Comparison of ENCODE assay signal across 23 mouse cellular contexts in the genomic region with DNA sequence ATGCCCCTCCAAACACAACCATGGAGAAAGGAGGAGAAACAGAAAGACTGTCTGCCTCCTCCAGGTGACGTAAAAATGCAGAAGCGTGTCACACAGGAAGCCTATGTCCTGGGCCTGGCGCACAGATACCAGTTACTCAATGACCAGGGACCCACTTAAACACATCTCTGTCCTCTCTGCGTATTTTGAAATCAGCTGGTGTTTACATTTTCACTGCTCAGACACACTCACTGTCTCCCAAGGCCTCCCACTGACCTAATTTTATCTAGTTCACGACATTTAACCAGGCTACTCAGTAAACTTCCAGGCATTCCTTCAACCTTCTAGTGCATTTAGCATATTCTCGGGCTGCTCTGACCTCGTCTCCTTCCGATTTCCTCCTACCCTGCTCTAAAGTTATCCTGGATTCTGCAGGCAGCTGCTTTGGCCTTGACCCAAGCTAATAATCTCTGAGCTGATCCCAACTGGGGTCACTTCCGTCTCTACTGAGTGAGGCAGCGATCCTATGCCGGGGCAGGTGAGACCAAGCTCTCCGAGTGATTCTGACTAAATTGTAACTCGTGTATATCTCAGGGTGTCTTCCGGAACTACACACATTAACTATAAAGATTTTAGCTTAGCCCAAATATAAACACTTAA. TPM values are rescaled to one million over a fixed set of nuclear protein-coding genes. Genes with fewer than 3 reads are reported as not detected.
DNase-seq lines count a peak whose midpoint lies in the region; ATAC-seq and TF ChIP-seq lines count a peak whose summit lies in the region.
"Had no signal": no experiment of that assay in that cellular context is flagged by ENCODE, and none has a peak within 500 bp of the region (broad histone marks: within the 10 kb centered on the region; RNA-seq: fewer than 3 reads in every experiment).

No protein-coding gene starts in this region.

- H3K9me3 ChIP-seq in heart, embryonic 10.5 days, result no peaks in the 10 kb centered on the region
- no peaks in the 10 kb centered on the region for H3K9me3 ChIP-seq in kidney, postnatal 0 days (replicated peaks; ENCODE audit: low read length)
- no peaks in the 10 kb centered on the region for H3K9me3 ChIP-seq in E14TG2a.4 (ENCODE audit: low read length)
- H3K9me3 ChIP-seq in hindbrain, embryonic 11.5 days (ENCODE audit: control insufficient read depth, low read length), result no peaks in the 10 kb centered on the region
- H3K9me3 ChIP-seq: embryonic facial prominence, embryonic 13.5 days; forebrain, embryonic 15.5 days; hindbrain, embryonic 15.5 days; intestine, embryonic 15.5 days; limb, embryonic 10.5 days; midbrain, embryonic 10.5 days had no signal

- no peaks in the 10 kb centered on the region for H3K79me2 ChIP-seq in heart, adult 2 months (replicated peaks; ENCODE audit: control insufficient read depth, insufficient read depth, low read length)

- H3K9ac ChIP-seq in heart, adult 2 months (ENCODE audit: low read depth, low read length), result peak overlapping the region; percentile 18
- H3K9ac ChIP-seq in kidney, postnatal 0 days (ENCODE audit: low read depth, low read length), result no peak overlapping the region
- H3K9ac ChIP-seq in hindbrain, embryonic 11.5 days (ENCODE audit: low read depth, low read length), result no peak overlapping the region
- H3K9ac ChIP-seq: embryonic facial prominence, embryonic 13.5 days; forebrain, embryonic 15.5 days; hindbrain, embryonic 15.5 days; intestine, embryonic 15.5 days had no signal

- no peak for TF ChIP-seq CTCF in heart, adult 2 months (IDR thresholded peaks at IDR 0.05)
- no peak for TF ChIP-seq CTCF in kidney, postnatal 0 days (IDR thresholded peaks at IDR 0.05; ENCODE audit: low read depth)
- no peak for TF ChIP-seq CTCF in E14TG2a.4 (conservative IDR thresholded peaks at IDR 0.05; ENCODE audit: low read length)
- TF ChIP-seq CTCF in bone marrow, adult 2 months (IDR thresholded peaks at IDR 0.05; ENCODE audit: control insufficient read depth, insufficient read depth, low read length), result no peak
- TF ChIP-seq CTCF in layer of hippocampus, adult 2 months (conservative IDR thresholded peaks at IDR 0.05), result no peak

- 0 out of 2 replicates have a peak, but pooled peaks have one; percentile 35 for ATAC-seq in kidney, postnatal 0 days (replicated peaks; ENCODE audit: low FRiP score, low read depth)
- no peak for ATAC-seq in hindbrain, embryonic 11.5 days (ENCODE audit: low FRiP score)
- ATAC-seq: forebrain, embryonic 15.5 days; intestine, embryonic 15.5 days had no signal

- DNase-seq in heart, adult 2 months, result no peak
- DNase-seq in heart, embryonic 10.5 days (ENCODE audit: low spot score), result no peak
- peak; percentile 21 for DNase-seq in kidney, postnatal 0 days (ENCODE audit: low spot score)
- no peak for DNase-seq in kidney, adult 11 months
- DNase-seq in layer of hippocampus, adult 2 months (ENCODE audit: low spot score in 2 of 2), result no peak
- no peak for DNase-seq in hindbrain, embryonic 11.5 days (ENCODE audit: low spot score)
- DNase-seq: adrenal gland, postnatal 10 days; cerebellum, adult 11 months; cerebellum, postnatal 10 days; gastrocnemius, postnatal 36 days; layer of hippocampus, adult 9-11 months; lung, adult 18-20 months; thymus, postnatal 25 days had no signal

- H3K4me3 ChIP-seq in heart, adult 2 months, result no peak overlapping the region; the same call in 1 of the 2 replicates
- H3K4me3 ChIP-seq in heart, embryonic 10.5 days, result no peak overlapping the region
- no peak overlapping the region for H3K4me3 ChIP-seq in kidney, postnatal 0 days (replicated peaks; ENCODE audit: low read depth, low read length)
- peak overlapping the region; percentile 37; the same call in 1 of the 2 replicates for H3K4me3 ChIP-seq in E14TG2a.4 (replicated peaks; ENCODE audit: low read length)
- no peak overlapping the region for H3K4me3 ChIP-seq in bone marrow, adult 2 months (replicated peaks; ENCODE audit: control insufficient read depth, low read depth, low read length)
- H3K4me3 ChIP-seq in layer of hippocampus, adult 2 months, result no peak overlapping the region
- H3K4me3 ChIP-seq in hindbrain, embryonic 11.5 days (ENCODE audit: low read depth, low read length), result no peak overlapping the region
- H3K4me3 ChIP-seq: embryonic facial prominence, embryonic 13.5 days; forebrain, embryonic 15.5 days; hindbrain, embryonic 15.5 days; intestine, embryonic 15.5 days; left cerebral cortex, adult 2 months; limb, embryonic 10.5 days; midbrain, embryonic 10.5 days had no signal

- H3K4me2 ChIP-seq in kidney, postnatal 0 days (ENCODE audit: low read length), result no peak overlapping the region
- H3K4me2 ChIP-seq in hindbrain, embryonic 11.5 days (replicated peaks; ENCODE audit: low read depth, low read length), result no peak overlapping the region
- H3K4me2 ChIP-seq: embryonic facial prominence, embryonic 13.5 days; forebrain, embryonic 15.5 days; hindbrain, embryonic 15.5 days; intestine, embryonic 15.5 days had no signal

- peaks cover 15% of the 10 kb centered on the region for H3K4me1 ChIP-seq in heart, adult 2 months (ENCODE audit: control insufficient read depth, insufficient read depth, low read length)
- H3K4me1 ChIP-seq in heart, embryonic 10.5 days, result peaks cover 31% of the 10 kb centered on the region
- peaks cover 8% of the 10 kb centered on the region; the same call in 1 of the 2 replicates for H3K4me1 ChIP-seq in kidney, postnatal 0 days (replicated peaks; ENCODE audit: insufficient read depth, low read length)
- H3K4me1 ChIP-seq in E14TG2a.4 (replicated peaks; ENCODE audit: low read depth, low read length), result peaks cover 83% of the 10 kb centered on the region
- peaks cover 2% of the 10 kb centered on the region; the same call in 1 of the 2 replicates for H3K4me1 ChIP-seq in bone marrow, adult 2 months (ENCODE audit: control insufficient read depth, insufficient read depth, low read length)
- no peaks in the 10 kb centered on the region for H3K4me1 ChIP-seq in hindbrain, embryonic 11.5 days (replicated peaks; ENCODE audit: control insufficient read depth, insufficient read depth, low read length)

- intact Hi-C loops in heart, adult 2 months (cut with DNase I), result no loop called here

- TF ChIP-seq POLR2A in heart, adult 2 months (IDR thresholded peaks at IDR 0.05; ENCODE audit: insufficient read depth, low read depth, low read length), result 0 out of 2 replicates have a peak, but pooled peaks have one; percentile 17
- no peak for TF ChIP-seq POLR2A in bone marrow, adult 2 months (IDR thresholded peaks at IDR 0.05; ENCODE audit: borderline replicate concordance, control insufficient read depth, low read depth, low read length)

- peak overlapping the region; percentile 62 for H3K27ac ChIP-seq in heart, adult 2 months
- no peak overlapping the region for H3K27ac ChIP-seq in heart, embryonic 10.5 days
- H3K27ac ChIP-seq in kidney, postnatal 0 days, result peak overlapping the region; percentile 50; the same call in 1 of the 2 replicates
- peak overlapping the region; percentile 14 for H3K27ac ChIP-seq in bone marrow, adult 2 months (ENCODE audit: control insufficient read depth, insufficient read depth, low read depth, low read length, poor library complexity)
- no peak overlapping the region for H3K27ac ChIP-seq in layer of hippocampus, adult 2 months
- H3K27ac ChIP-seq in hindbrain, embryonic 11.5 days (ENCODE audit: low read depth, low read length), result no peak overlapping the region
- H3K27ac ChIP-seq: embryonic facial prominence, embryonic 13.5 days; forebrain, embryonic 15.5 days; hindbrain, embryonic 15.5 days; intestine, embryonic 15.5 days; left cerebral cortex, adult 2 months; limb, embryonic 10.5 days; midbrain, embryonic 10.5 days had no signal

- WGBS in heart, adult 2 months, result 27% methylated on average over 14 of the region's 14 CpGs
- 83% methylated on average over 14 of the region's 14 CpGs for WGBS in heart, embryonic 10.5 days
- WGBS in kidney, postnatal 0 days, result 68% methylated on average over 14 of the region's 14 CpGs
- 75% methylated on average over 14 of the region's 14 CpGs for WGBS in bone marrow, adult 2 months
- WGBS in hindbrain, embryonic 11.5 days, result 90% methylated on average over 14 of the region's 14 CpGs

- H3K36me3 ChIP-seq in heart, adult 2 months (ENCODE audit: control insufficient read depth, insufficient read depth, low read length), result peaks cover 7% of the 10 kb centered on the region
- peaks cover 51% of the 10 kb centered on the region for H3K36me3 ChIP-seq in heart, embryonic 10.5 days
- H3K36me3 ChIP-seq in kidney, postnatal 0 days (ENCODE audit: insufficient read depth, low read length), result no peaks in the 10 kb centered on the region
- H3K36me3 ChIP-seq in E14TG2a.4 (ENCODE audit: insufficient read depth, low read length), result peaks cover 87% of the 10 kb centered on the region
- peaks cover 12% of the 10 kb centered on the region for H3K36me3 ChIP-seq in hindbrain, embryonic 11.5 days (ENCODE audit: control insufficient read depth, insufficient read depth, low read length)

- no peaks in the 10 kb centered on the region for H3K27me3 ChIP-seq in heart, adult 2 months (ENCODE audit: control insufficient read depth, insufficient read depth, low read length)
- H3K27me3 ChIP-seq in heart, embryonic 10.5 days (ENCODE audit: insufficient read depth, poor library complexity, severe bottlenecking), result no peaks in the 10 kb centered on the region
- H3K27me3 ChIP-seq in kidney, postnatal 0 days (ENCODE audit: insufficient read depth, low read length), result no peaks in the 10 kb centered on the region
- H3K27me3 ChIP-seq in E14TG2a.4 (ENCODE audit: insufficient read depth, low read length), result no peaks in the 10 kb centered on the region
- no peaks in the 10 kb centered on the region for H3K27me3 ChIP-seq in hindbrain, embryonic 11.5 days (ENCODE audit: control insufficient read depth, insufficient read depth, low read length)
- H3K27me3 ChIP-seq: CH12.LX; embryonic facial prominence, embryonic 13.5 days; forebrain, embryonic 15.5 days; hindbrain, embryonic 15.5 days; intestine, embryonic 15.5 days had no signal

- TF ChIP-seq EP300 in heart, adult 2 months (IDR thresholded peaks at IDR 0.05; ENCODE audit: insufficient read depth, low read depth, low read length), result no peak

RNA-seq across cellular contexts. Expression of gene Got1, which starts 7.9 kb away (rescaled TPM):
- total RNA-seq in heart, adult 2 months (2021), result 1,000 to 10,000 TPM in 1 of 2 experiments, 100 to 1,000 TPM in 1; 956 to 1,224 TPM
- 575 and 746 TPM in 2 replicates for polyA plus RNA-seq in heart, adult 2 months (2012; rRNA removed)
- 119 and 176 TPM in 2 replicates for polyA plus RNA-seq in heart, embryonic 10.5 days (2016; fragmentation: Nextera tagmentation; extraction: Ambion mirVana)
- polyA plus RNA-seq in kidney, postnatal 0 days (2015; fragmentation: Nextera tagmentation; extraction: Ambion mirVana), result 86.6 and 93.6 TPM in 2 replicates
- 10.0 and 20.5 TPM in 2 replicates for polyA plus RNA-seq in bone marrow, adult 2 months (2011; ENCODE audit: insufficient read depth, insufficient read length, low replicate concordance, missing spikeins)
- 100 to 1,000 TPM; 324 to 355 TPM for total RNA-seq in layer of hippocampus, adult 2 months (2021)
- polyA plus RNA-seq in hindbrain, embryonic 11.5 days (2014; fragmentation: Nextera tagmentation; extraction: Ambion mirVana), result 51.0 and 53.4 TPM in 2 replicates

Comparison
In these comparisons a context has a peak if more than half of its experiments do, and no peak if none do; other contexts are left out.
1. H3K27ac ChIP-seq: peak in heart, adult 2 months (single experiment), kidney, postnatal 0 days (single experiment) and bone marrow, adult 2 months (single experiment); none in heart, embryonic 10.5 days (single experiment), layer of hippocampus, adult 2 months (single experiment) and hindbrain, embryonic 11.5 days (single experiment).